In the genomic region with DNA sequence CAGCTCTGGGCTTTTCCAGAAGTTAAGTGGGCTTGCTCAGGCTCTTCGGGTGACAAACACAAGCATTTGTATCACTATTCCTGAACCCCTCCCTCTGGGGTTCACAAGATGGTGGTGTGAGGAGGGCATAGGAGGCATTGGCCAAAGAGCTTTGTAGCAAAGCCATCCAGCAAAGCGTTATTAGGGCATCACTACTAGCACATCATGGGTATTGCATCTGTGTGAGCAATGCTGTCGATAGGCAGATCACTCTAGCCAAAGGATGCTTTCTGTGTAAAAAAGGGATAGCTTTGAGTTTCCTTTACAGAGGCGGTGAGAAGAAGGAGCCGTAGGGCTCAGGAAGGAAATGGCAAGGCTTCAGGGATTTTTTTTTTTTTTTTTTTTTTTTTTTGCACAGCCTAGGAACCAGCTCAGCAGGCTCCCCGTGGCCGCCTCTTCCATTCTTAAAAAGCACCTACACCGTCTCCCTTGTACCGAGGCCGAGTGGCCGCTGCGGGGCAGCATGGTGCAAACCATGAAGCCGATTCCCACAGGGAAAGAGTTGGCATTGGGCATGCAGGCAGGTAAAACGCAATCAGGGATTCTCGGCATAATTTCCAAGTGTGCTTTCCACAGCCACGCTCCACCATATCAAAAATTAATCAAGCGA, we compare ENCODE assay signal across 8 mouse cellular contexts. TPM values are rescaled to one million over a fixed set of nuclear protein-coding genes. Genes with fewer than 3 reads are reported as not detected.
DNase-seq lines count a peak whose midpoint lies in the region; ATAC-seq and TF ChIP-seq lines count a peak whose summit lies in the region.

No protein-coding gene starts in this region.

- intact Hi-C loops in heart, postnatal 10 days (cut with DNase I) = no loop called here

- peak overlapping the region; percentile 20; the same call in 1 of the 2 replicates for H3K4me2 ChIP-seq in forebrain, embryonic 14.5 days (ENCODE audit: low read length)
- no peak overlapping the region for H3K4me2 ChIP-seq in liver, postnatal 0 days (ENCODE audit: low read depth, low read length)

- no peaks in the 10 kb centered on the region for H3K9me3 ChIP-seq in forebrain, embryonic 14.5 days (replicated peaks; ENCODE audit: control insufficient read depth, low read length)
- H3K9me3 ChIP-seq in liver, postnatal 0 days (ENCODE audit: low read length) = no peaks in the 10 kb centered on the region

- H3K36me3 ChIP-seq in forebrain, embryonic 14.5 days (ENCODE audit: control insufficient read depth, insufficient read depth, low read length) = no peaks in the 10 kb centered on the region
- no peaks in the 10 kb centered on the region for H3K36me3 ChIP-seq in liver, postnatal 0 days (replicated peaks; ENCODE audit: insufficient read depth, low read length)

- peak; percentile 68 for DNase-seq in Muller cell, postnatal 12 days (ENCODE audit: inconsistent ontology term)
- peak; percentile 72 for DNase-seq in cerebellum, adult 11 months
- peak; percentile 87 for DNase-seq in forebrain, embryonic 14.5 days (ENCODE audit: low spot score)
- peak; percentile 80 to 87 for DNase-seq in heart, postnatal 10 days
- peak; percentile 88 to 89 for DNase-seq in kidney, postnatal 4 days
- DNase-seq in liver, postnatal 0 days = peak; percentile 66
- DNase-seq in ovary, postnatal 14 days (ENCODE audit: low spot score) = peak; percentile 74
- DNase-seq in B cell, adult 2 months = no peak

- peak; percentile 77 for TF ChIP-seq CTCF in liver, postnatal 0 days (IDR thresholded peaks at IDR 0.05; ENCODE audit: low read depth)

- H3K9ac ChIP-seq in forebrain, embryonic 14.5 days (ENCODE audit: low read length) = no peak overlapping the region
- H3K9ac ChIP-seq in liver, postnatal 0 days (replicated peaks) = no peak overlapping the region

- 13% methylated on average over 17 of the region's 17 CpGs for WGBS in forebrain, embryonic 14.5 days
- 12% methylated on average over 17 of the region's 17 CpGs for WGBS in liver, postnatal 0 days (ENCODE audit: insufficient replicate concordance)

- no peak overlapping the region for H3K4me3 ChIP-seq in forebrain, embryonic 14.5 days (ENCODE audit: low read depth, low read length)
- no peak overlapping the region for H3K4me3 ChIP-seq in liver, postnatal 0 days (ENCODE audit: low read depth, low read length)

- H3K4me1 ChIP-seq in forebrain, embryonic 14.5 days (ENCODE audit: control insufficient read depth, insufficient read depth, low read length) = no peaks in the 10 kb centered on the region
- no peaks in the 10 kb centered on the region for H3K4me1 ChIP-seq in liver, postnatal 0 days (ENCODE audit: insufficient read depth)

- no peaks in the 10 kb centered on the region for H3K27me3 ChIP-seq in forebrain, embryonic 14.5 days (replicated peaks; ENCODE audit: control insufficient read depth, insufficient read depth, low read length)
- peaks cover 11% of the 10 kb centered on the region for H3K27me3 ChIP-seq in liver, postnatal 0 days (ENCODE audit: insufficient read depth, low read length)

- H3K27ac ChIP-seq in forebrain, embryonic 14.5 days (ENCODE audit: low read depth, low read length) = no peak overlapping the region
- H3K27ac ChIP-seq in liver, postnatal 0 days (ENCODE audit: low read depth) = no peak overlapping the region

- no peak for TF ChIP-seq EP300 in liver, postnatal 0 days (IDR thresholded peaks at IDR 0.05; ENCODE audit: low read depth)

- peak; percentile 79 for ATAC-seq in forebrain, embryonic 14.5 days
- no peak for ATAC-seq in liver, postnatal 0 days

RNA-seq across cellular contexts. Expression of a gene that starts 26.2 kb away (rescaled TPM):
- polyA plus RNA-seq in forebrain, embryonic 14.5 days (2014; fragmentation: Nextera tagmentation; extraction: Ambion mirVana) = 3.9 and 5.1 TPM in 2 replicates
- total RNA-seq in heart, postnatal 10 days (2021) = 10 to 100 TPM; 14.0 to 14.8 TPM
- polyA plus RNA-seq in liver, postnatal 0 days (2015; fragmentation: Nextera tagmentation; extraction: Ambion mirVana) = 0.25 and 0.31 TPM in 2 replicates

Comparison
In these comparisons a context has a peak if more than half of its experiments do, and no peak if none do; other contexts are left out.
1. DNase-seq: peak in Muller cell, postnatal 12 days (single experiment), cerebellum, adult 11 months (single experiment), forebrain, embryonic 14.5 days (single experiment), heart, postnatal 10 days (2 of 2), kidney, postnatal 4 days (2 of 2), liver, postnatal 0 days (single experiment) and ovary, postnatal 14 days (single experiment); none in B cell, adult 2 months (0 of 2).